Mouse (Mus musculus) lung, adult 2 months (tissue): ENCODE data around the gene Zfp1.

Experiments used
- CTCF ChIP-seq: fragments of 200-500 bp; IDR thresholded peaks from 2 replicates; pipeline ENCODE4 v1.5.1; 2011; ENCODE audit warnings: mild to moderate bottlenecking, low read length, control low read depth; ENCODE audit not compliant: insufficient read depth
- POLR2A ChIP-seq: fragments of 200-500 bp; IDR thresholded peaks from 2 replicates; pipeline ENCODE4 v1.6.1; 2011; ENCODE audit warnings: low read depth, mild to moderate bottlenecking, control low read depth, low read length, borderline replicate concordance; ENCODE audit errors: extremely low read depth

- TF ChIP-seq CTCF (no peak), POLR2A (no peak)
Observed at GRCm38 (mm10) chr8:111682521-111682920, 39.3 kb downstream of the Zfp1 start.
